10 mouse cellular contexts compared by ENCODE assay signal in the genomic region with DNA sequence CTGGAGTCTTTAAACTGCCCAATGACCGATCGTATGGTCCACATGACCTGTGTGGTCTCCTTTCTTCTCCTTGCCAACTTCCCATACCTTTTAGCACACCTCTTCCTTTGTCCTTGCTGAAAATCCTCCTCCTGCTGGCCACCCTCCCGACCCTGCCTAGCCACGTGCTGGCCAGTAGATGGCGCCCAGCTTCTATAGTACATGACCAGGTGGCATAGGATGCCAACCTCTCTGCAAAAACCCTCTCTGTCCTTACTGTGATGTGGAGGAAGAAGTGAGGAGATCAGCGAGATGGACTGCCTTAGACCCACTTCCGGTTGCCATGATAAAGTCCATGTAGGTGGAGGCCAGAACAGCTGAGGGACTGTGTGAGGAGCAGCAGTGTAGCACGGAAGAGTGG. TPM values are rescaled to one million over a fixed set of nuclear protein-coding genes. Genes with fewer than 3 reads are reported as not detected.
A peak's percentile ranks its signal among the peaks of the same experiment; 100 is the strongest.
DNase-seq lines count a peak whose midpoint lies in the region; ATAC-seq and TF ChIP-seq lines count a peak whose summit lies in the region.
"Had no signal": no experiment of that assay in that cellular context is flagged by ENCODE, and none has a peak within 500 bp of the region (broad histone marks: within the 10 kb centered on the region; RNA-seq: fewer than 3 reads in every experiment).

No protein-coding gene starts in this region.

- H3K9ac ChIP-seq in midbrain, embryonic 11.5 days (ENCODE audit: low read length): no peak overlapping the region
- H3K9ac ChIP-seq in midbrain, embryonic 15.5 days: no peak overlapping the region
- H3K9ac ChIP-seq in heart, embryonic 16.5 days (ENCODE audit: low read length): no peak overlapping the region
- no peak overlapping the region for H3K9ac ChIP-seq in midbrain, postnatal 0 days (replicated peaks; ENCODE audit: low read length, poor library complexity, severe bottlenecking)
- H3K9ac ChIP-seq: embryonic facial prominence, embryonic 15.5 days had no signal

- no peaks in the 10 kb centered on the region for H3K4me1 ChIP-seq in midbrain, embryonic 11.5 days (ENCODE audit: control insufficient read depth, insufficient read depth, low read length)
- H3K4me1 ChIP-seq in midbrain, embryonic 15.5 days: no peaks in the 10 kb centered on the region
- peaks cover 3% of the 10 kb centered on the region; the same call in 1 of the 2 replicates for H3K4me1 ChIP-seq in heart, embryonic 16.5 days (ENCODE audit: control insufficient read depth, insufficient read depth, low read length)
- no peaks in the 10 kb centered on the region for H3K4me1 ChIP-seq in midbrain, postnatal 0 days (ENCODE audit: insufficient read depth, low read length)
- H3K4me1 ChIP-seq: embryonic facial prominence, embryonic 15.5 days had no signal

- 37% methylated on average over 8 of the region's 8 CpGs for WGBS in midbrain, embryonic 11.5 days
- WGBS in midbrain, embryonic 15.5 days: 35% methylated on average over 8 of the region's 8 CpGs
- 28% methylated on average over 8 of the region's 8 CpGs for WGBS in heart, embryonic 16.5 days
- 39% methylated on average over 8 of the region's 8 CpGs for WGBS in midbrain, postnatal 0 days

- no peaks in the 10 kb centered on the region for H3K27me3 ChIP-seq in midbrain, embryonic 11.5 days (ENCODE audit: control insufficient read depth, insufficient read depth, low read length)
- H3K27me3 ChIP-seq in midbrain, embryonic 15.5 days (replicated peaks): no peaks in the 10 kb centered on the region
- H3K27me3 ChIP-seq in heart, embryonic 16.5 days (ENCODE audit: control insufficient read depth, insufficient read depth, low read length): no peaks in the 10 kb centered on the region; the same call in 1 of the 2 replicates
- no peaks in the 10 kb centered on the region for H3K27me3 ChIP-seq in midbrain, postnatal 0 days (ENCODE audit: insufficient read depth, low read length)

- H3K36me3 ChIP-seq in midbrain, embryonic 11.5 days (ENCODE audit: control insufficient read depth, insufficient read depth, low read length): no peaks in the 10 kb centered on the region
- no peaks in the 10 kb centered on the region for H3K36me3 ChIP-seq in midbrain, embryonic 15.5 days (replicated peaks)
- no peaks in the 10 kb centered on the region for H3K36me3 ChIP-seq in heart, embryonic 16.5 days (ENCODE audit: control insufficient read depth, insufficient read depth)
- peaks cover 4% of the 10 kb centered on the region; the same call in 1 of the 2 replicates for H3K36me3 ChIP-seq in midbrain, postnatal 0 days (ENCODE audit: insufficient read depth, low read length)
- H3K36me3 ChIP-seq: embryonic facial prominence, embryonic 15.5 days had no signal

- TF ChIP-seq CTCF in midbrain, postnatal 0 days (IDR thresholded peaks at IDR 0.05): peak; percentile 90

- H3K4me2 ChIP-seq in midbrain, embryonic 11.5 days: no peak overlapping the region
- H3K4me2 ChIP-seq in midbrain, embryonic 15.5 days: no peak overlapping the region
- no peak overlapping the region for H3K4me2 ChIP-seq in heart, embryonic 16.5 days (ENCODE audit: low read depth, low read length)
- no peak overlapping the region for H3K4me2 ChIP-seq in midbrain, postnatal 0 days (ENCODE audit: low read depth, low read length, poor library complexity, severe bottlenecking)
- H3K4me2 ChIP-seq: embryonic facial prominence, embryonic 15.5 days had no signal

- peak; percentile 85 for DNase-seq in midbrain, embryonic 11.5 days (ENCODE audit: low spot score, missing footprints)
- peak; percentile 32 for DNase-seq in R1 (ENCODE audit: low read depth, low spot score)
- peak; percentile 91 to 94 for DNase-seq in cerebellum, postnatal 14 days
- peak; percentile 55 to 74 for DNase-seq in kidney, postnatal 25 days
- peak; percentile 68 for DNase-seq in midbrain, postnatal 0 days (ENCODE audit: low spot score)
- DNase-seq in urinary bladder, postnatal 36 days (ENCODE audit: low spot score in 2 of 2): peak; percentile 47 to 67

- no peak for ATAC-seq in midbrain, embryonic 11.5 days (ENCODE audit: low FRiP score)
- no peak for ATAC-seq in midbrain, embryonic 15.5 days (replicated peaks)
- ATAC-seq in heart, embryonic 16.5 days (replicated peaks; ENCODE audit: extremely low read depth, insufficient read depth, low FRiP score): 0 out of 2 replicates have a peak, but pooled peaks have one; percentile 25
- peak; percentile 57; the same call in 1 of the 2 replicates for ATAC-seq in midbrain, postnatal 0 days (ENCODE audit: low FRiP score)

- H3K9me3 ChIP-seq in midbrain, embryonic 11.5 days (ENCODE audit: control insufficient read depth, low read length): no peaks in the 10 kb centered on the region
- H3K9me3 ChIP-seq in midbrain, embryonic 15.5 days: no peaks in the 10 kb centered on the region
- peaks cover 3% of the 10 kb centered on the region; the same call in 1 of the 2 replicates for H3K9me3 ChIP-seq in heart, embryonic 16.5 days (replicated peaks; ENCODE audit: control insufficient read depth, low read length)
- H3K9me3 ChIP-seq in midbrain, postnatal 0 days (ENCODE audit: low read length): peaks cover 5% of the 10 kb centered on the region; the same call in 1 of the 2 replicates
- H3K9me3 ChIP-seq: embryonic facial prominence, embryonic 15.5 days had no signal

- H3K4me3 ChIP-seq in midbrain, embryonic 11.5 days (ENCODE audit: low read depth, low read length): no peak overlapping the region
- no peak overlapping the region for H3K4me3 ChIP-seq in midbrain, embryonic 15.5 days
- no peak overlapping the region for H3K4me3 ChIP-seq in heart, embryonic 16.5 days (ENCODE audit: low read length)
- H3K4me3 ChIP-seq in midbrain, postnatal 0 days (ENCODE audit: low read depth, low read length): no peak overlapping the region
- H3K4me3 ChIP-seq: embryonic facial prominence, embryonic 15.5 days had no signal

- H3K27ac ChIP-seq in midbrain, embryonic 11.5 days (ENCODE audit: low read depth, low read length): no peak overlapping the region
- no peak overlapping the region for H3K27ac ChIP-seq in midbrain, embryonic 15.5 days
- H3K27ac ChIP-seq in heart, embryonic 16.5 days (ENCODE audit: low read length): no peak overlapping the region
- H3K27ac ChIP-seq in midbrain, postnatal 0 days (ENCODE audit: low read depth, low read length): no peak overlapping the region
- H3K27ac ChIP-seq: embryonic facial prominence, embryonic 15.5 days had no signal

RNA-seq across cellular contexts. Expression of a gene that starts 40.7 kb away (rescaled TPM):
- not detected in 2 replicates for polyA plus RNA-seq in midbrain, embryonic 11.5 days (2014; fragmentation: Nextera tagmentation; extraction: Ambion mirVana)
- polyA plus RNA-seq in midbrain, embryonic 15.5 days (2015; fragmentation: Nextera tagmentation; extraction: Ambion mirVana): 0.15 and 0.22 TPM in 2 replicates
- 0.42 and 0.47 TPM in 2 replicates for polyA plus RNA-seq in heart, embryonic 16.5 days (2015; fragmentation: Nextera tagmentation; extraction: Ambion mirVana)
- 0.38 TPM in 1 of 2 replicates, not detected in the other for total RNA-seq in midbrain, postnatal 0 days (2014; rRNA removed)
- 0.10 and 0.29 TPM in 2 replicates for polyA plus RNA-seq in midbrain, postnatal 0 days (2015; fragmentation: Nextera tagmentation; extraction: Ambion mirVana)

RNA-seq across cellular contexts. Expression of a gene that starts 55.5 kb away (rescaled TPM):
- polyA plus RNA-seq in midbrain, embryonic 11.5 days (2014; fragmentation: Nextera tagmentation; extraction: Ambion mirVana): not detected in 2 replicates
- polyA plus RNA-seq in midbrain, embryonic 15.5 days (2015; fragmentation: Nextera tagmentation; extraction: Ambion mirVana): not detected in 2 replicates
- not detected in 2 replicates for polyA plus RNA-seq in heart, embryonic 16.5 days (2015; fragmentation: Nextera tagmentation; extraction: Ambion mirVana)
- not detected in 2 replicates for total RNA-seq in midbrain, postnatal 0 days (2014; rRNA removed)
- polyA plus RNA-seq in midbrain, postnatal 0 days (2015; fragmentation: Nextera tagmentation; extraction: Ambion mirVana): not detected in 2 replicates
- polyA plus RNA-seq: embryonic facial prominence, embryonic 15.5 days; liver, embryonic 16.5 days had no signal

Comparison
In these comparisons a context has a peak if more than half of its experiments do, and no peak if none do; other contexts are left out.
1. ATAC-seq: peak in heart, embryonic 16.5 days (single experiment) and midbrain, postnatal 0 days (single experiment); none in midbrain, embryonic 11.5 days (single experiment) and midbrain, embryonic 15.5 days (single experiment).
2. DNase-seq: peak in every context shown above with its lines; median percentile 92 in cerebellum, postnatal 14 days; 85 in midbrain, embryonic 11.5 days; 68 in midbrain, postnatal 0 days; 64 in kidney, postnatal 25 days; 57 in urinary bladder, postnatal 36 days; 32 in R1.